19 mouse cellular contexts compared by ENCODE assay signal in genomic region chr4:134136280-134136926, GRCm38 (mm10). TPM values are rescaled to one million over a fixed set of nuclear protein-coding genes. Genes with fewer than 3 reads are reported as not detected.
A peak's percentile ranks its signal among the peaks of the same experiment; 100 is the strongest.
DNase-seq lines count a peak whose midpoint lies in the region; ATAC-seq lines count a peak whose summit lies in the region.
"Had no signal": no experiment of that assay in that cellular context is flagged by ENCODE, and none has a peak within 500 bp of the region (broad histone marks: within the 10 kb centered on the region; RNA-seq: fewer than 3 reads in every experiment).

No protein-coding gene starts in this region.

- H3K4me2 ChIP-seq in kidney, embryonic 16.5 days (replicated peaks; ENCODE audit: low read depth, low read length), result no peak overlapping the region
- 0 out of 2 replicates have a peak overlapping the region, but pooled peaks have one; percentile 9 for H3K4me2 ChIP-seq in embryonic facial prominence, embryonic 12.5 days (replicated peaks)
- 0 out of 2 replicates have a peak overlapping the region, but pooled peaks have one; percentile 9 for H3K4me2 ChIP-seq in limb, embryonic 13.5 days (replicated peaks)
- H3K4me2 ChIP-seq in intestine, embryonic 16.5 days (ENCODE audit: low read depth, low read length), result no peak overlapping the region
- H3K4me2 ChIP-seq: forebrain, embryonic 15.5 days; heart, embryonic 12.5 days; hindbrain, embryonic 14.5 days had no signal

- no peaks in the 10 kb centered on the region for H3K36me3 ChIP-seq in kidney, embryonic 16.5 days (ENCODE audit: insufficient read depth, low read length)
- H3K36me3 ChIP-seq in embryonic facial prominence, embryonic 12.5 days, result peaks cover 20% of the 10 kb centered on the region; the same call in 1 of the 2 replicates
- H3K36me3 ChIP-seq in limb, embryonic 13.5 days, result peaks cover 25% of the 10 kb centered on the region
- H3K36me3 ChIP-seq in intestine, embryonic 16.5 days (ENCODE audit: control insufficient read depth, insufficient read depth, low read length), result no peaks in the 10 kb centered on the region
- H3K36me3 ChIP-seq: forebrain, embryonic 15.5 days had no signal

- no peaks in the 10 kb centered on the region for H3K27me3 ChIP-seq in kidney, embryonic 16.5 days (ENCODE audit: insufficient read depth, low read length)
- no peaks in the 10 kb centered on the region for H3K27me3 ChIP-seq in embryonic facial prominence, embryonic 12.5 days
- H3K27me3 ChIP-seq in limb, embryonic 13.5 days, result no peaks in the 10 kb centered on the region
- H3K27me3 ChIP-seq in intestine, embryonic 16.5 days (replicated peaks; ENCODE audit: control insufficient read depth, insufficient read depth, low read length), result no peaks in the 10 kb centered on the region
- H3K27me3 ChIP-seq: forebrain, embryonic 15.5 days; heart, embryonic 12.5 days had no signal

- DNase-seq in kidney, adult 11 months, result no peak
- peak; percentile 48 for DNase-seq in NIH3T3 (ENCODE audit: low read depth)
- DNase-seq in cerebellum, adult 9-10 months, result no peak
- DNase-seq: adrenal gland, adult 2 months; cerebellum, adult 11 months; cerebellum, postnatal 36 days; liver; lung, adult 18-20 months; thymus, adult 2 months had no signal

- H3K27ac ChIP-seq in kidney, embryonic 16.5 days (ENCODE audit: low read length), result peak overlapping the region; percentile 57
- H3K27ac ChIP-seq in embryonic facial prominence, embryonic 12.5 days, result peak overlapping the region; percentile 74
- peak overlapping the region; percentile 56; the same call in 1 of the 2 replicates for H3K27ac ChIP-seq in limb, embryonic 13.5 days
- H3K27ac ChIP-seq in intestine, embryonic 16.5 days (ENCODE audit: low read length), result no peak overlapping the region
- H3K27ac ChIP-seq: forebrain, embryonic 15.5 days; hindbrain, embryonic 14.5 days; midbrain, embryonic 10.5 days had no signal

- no peaks in the 10 kb centered on the region for H3K9me3 ChIP-seq in kidney, embryonic 16.5 days (ENCODE audit: low read length)
- H3K9me3 ChIP-seq in embryonic facial prominence, embryonic 12.5 days, result no peaks in the 10 kb centered on the region
- no peaks in the 10 kb centered on the region for H3K9me3 ChIP-seq in limb, embryonic 13.5 days
- H3K9me3 ChIP-seq in intestine, embryonic 16.5 days (ENCODE audit: control insufficient read depth, low read length), result no peaks in the 10 kb centered on the region
- H3K9me3 ChIP-seq: forebrain, embryonic 15.5 days; G1E; heart, embryonic 12.5 days; midbrain, embryonic 10.5 days had no signal

- no peak for ATAC-seq in kidney, embryonic 16.5 days (ENCODE audit: low FRiP score, low TSS enrichment)
- no peak for ATAC-seq in embryonic facial prominence, embryonic 12.5 days (ENCODE audit: insufficient number of reproducible peaks, insufficient read depth, low FRiP score, low TSS enrichment)
- ATAC-seq in limb, embryonic 13.5 days (ENCODE audit: low FRiP score, low read depth), result no peak
- no peak for ATAC-seq in intestine, embryonic 16.5 days
- ATAC-seq: forebrain, embryonic 15.5 days; intestine, postnatal 0 days had no signal

- no peak overlapping the region for H3K4me3 ChIP-seq in kidney, embryonic 16.5 days (ENCODE audit: low read length)
- no peak overlapping the region for H3K4me3 ChIP-seq in embryonic facial prominence, embryonic 12.5 days
- no peak overlapping the region for H3K4me3 ChIP-seq in limb, embryonic 13.5 days
- no peak overlapping the region for H3K4me3 ChIP-seq in intestine, embryonic 16.5 days (ENCODE audit: low read length)
- H3K4me3 ChIP-seq: forebrain, embryonic 15.5 days; heart, embryonic 12.5 days; midbrain, embryonic 10.5 days had no signal

- H3K9ac ChIP-seq in kidney, embryonic 16.5 days (replicated peaks; ENCODE audit: low read length), result no peak overlapping the region
- no peak overlapping the region for H3K9ac ChIP-seq in embryonic facial prominence, embryonic 12.5 days
- peak overlapping the region; percentile 31; the same call in 1 of the 2 replicates for H3K9ac ChIP-seq in limb, embryonic 13.5 days
- H3K9ac ChIP-seq in intestine, embryonic 16.5 days (ENCODE audit: low read depth, low read length), result no peak overlapping the region
- H3K9ac ChIP-seq: forebrain, embryonic 15.5 days; heart, embryonic 12.5 days; hindbrain, embryonic 14.5 days had no signal

- peaks cover 10% of the 10 kb centered on the region for H3K4me1 ChIP-seq in kidney, embryonic 16.5 days (ENCODE audit: insufficient read depth, low read length)
- H3K4me1 ChIP-seq in embryonic facial prominence, embryonic 12.5 days, result peaks cover 17% of the 10 kb centered on the region
- peaks cover 15% of the 10 kb centered on the region for H3K4me1 ChIP-seq in limb, embryonic 13.5 days
- H3K4me1 ChIP-seq in intestine, embryonic 16.5 days (ENCODE audit: control insufficient read depth, insufficient read depth, low read length), result 0 out of 2 replicates have a peak, but pooled peaks cover under 1% of the 10 kb centered on the region
- H3K4me1 ChIP-seq: forebrain, embryonic 15.5 days; midbrain, embryonic 10.5 days had no signal

- 36% methylated on average over 3 of the region's 3 CpGs for WGBS in kidney, embryonic 16.5 days
- 33% methylated on average over 3 of the region's 3 CpGs for WGBS in embryonic facial prominence, embryonic 12.5 days
- 23% methylated on average over 3 of the region's 3 CpGs for WGBS in limb, embryonic 13.5 days
- 52% methylated on average over 3 of the region's 3 CpGs for WGBS in intestine, embryonic 16.5 days

RNA-seq across cellular contexts. Expression of gene Sh3bgrl3, which starts 7.8 kb away (rescaled TPM):
- 389 and 435 TPM in 2 replicates for polyA plus RNA-seq in kidney, embryonic 16.5 days (2015; fragmentation: Nextera tagmentation; extraction: Ambion mirVana)
- 345 and 360 TPM in 2 replicates for polyA plus RNA-seq in embryonic facial prominence, embryonic 12.5 days (2016; fragmentation: Nextera tagmentation; extraction: Ambion mirVana)
- polyA plus RNA-seq in limb, embryonic 13.5 days (2015; fragmentation: Nextera tagmentation; extraction: Ambion mirVana), result 420 and 444 TPM in 2 replicates
- 428 and 452 TPM in 2 replicates for polyA plus RNA-seq in intestine, embryonic 16.5 days (2015; fragmentation: Nextera tagmentation; extraction: Ambion mirVana)

RNA-seq across cellular contexts. Expression of gene Ubxn11, which starts 34.0 kb away (rescaled TPM):
- polyA plus RNA-seq in kidney, embryonic 16.5 days (2015; fragmentation: Nextera tagmentation; extraction: Ambion mirVana), result 13.5 and 13.8 TPM in 2 replicates
- polyA plus RNA-seq in embryonic facial prominence, embryonic 12.5 days (2016; fragmentation: Nextera tagmentation; extraction: Ambion mirVana), result 10.4 and 11.5 TPM in 2 replicates
- 13.6 and 14.3 TPM in 2 replicates for polyA plus RNA-seq in limb, embryonic 13.5 days (2015; fragmentation: Nextera tagmentation; extraction: Ambion mirVana)
- polyA plus RNA-seq in intestine, embryonic 16.5 days (2015; fragmentation: Nextera tagmentation; extraction: Ambion mirVana), result 4.3 and 5.6 TPM in 2 replicates

RNA-seq across cellular contexts. Expression of gene Cd52, which starts 41.5 kb away (rescaled TPM):
- polyA plus RNA-seq in kidney, embryonic 16.5 days (2015; fragmentation: Nextera tagmentation; extraction: Ambion mirVana), result 7.4 and 7.6 TPM in 2 replicates
- 8.0 and 8.3 TPM in 2 replicates for polyA plus RNA-seq in embryonic facial prominence, embryonic 12.5 days (2016; fragmentation: Nextera tagmentation; extraction: Ambion mirVana)
- 10.6 and 11.4 TPM in 2 replicates for polyA plus RNA-seq in limb, embryonic 13.5 days (2015; fragmentation: Nextera tagmentation; extraction: Ambion mirVana)
- 27.8 and 28.4 TPM in 2 replicates for polyA plus RNA-seq in intestine, embryonic 16.5 days (2015; fragmentation: Nextera tagmentation; extraction: Ambion mirVana)

RNA-seq across cellular contexts. Expression of gene Cep85, which starts 50.5 kb away (rescaled TPM):
- 112 and 141 TPM in 2 replicates for polyA plus RNA-seq in kidney, embryonic 16.5 days (2015; fragmentation: Nextera tagmentation; extraction: Ambion mirVana)
- 32.0 and 34.9 TPM in 2 replicates for polyA plus RNA-seq in embryonic facial prominence, embryonic 12.5 days (2016; fragmentation: Nextera tagmentation; extraction: Ambion mirVana)
- polyA plus RNA-seq in limb, embryonic 13.5 days (2015; fragmentation: Nextera tagmentation; extraction: Ambion mirVana), result 33.3 and 34.9 TPM in 2 replicates
- 112 and 125 TPM in 2 replicates for polyA plus RNA-seq in intestine, embryonic 16.5 days (2015; fragmentation: Nextera tagmentation; extraction: Ambion mirVana)

Comparison
In these comparisons a context has a peak if more than half of its experiments do, and no peak if none do; other contexts are left out.
1. H3K4me2 ChIP-seq: peak in embryonic facial prominence, embryonic 12.5 days (single experiment) and limb, embryonic 13.5 days (single experiment); none in kidney, embryonic 16.5 days (single experiment) and intestine, embryonic 16.5 days (single experiment).